Mouse (Mus musculus): ENCODE results near the gene Kif5a.

GRCm38 (mm10) chr10:127274261-127275022, 11.3 kb upstream of the Kif5a start:
- TF ChIP-seq CTCF (IDR thresholded peaks at IDR 0.05; ENCODE audit: low read depth) (no peak), EP300 (IDR thresholded peaks at IDR 0.05; ENCODE audit: low read depth) (no peak)

All from liver, postnatal 0 days (tissue).